Mouse (Mus musculus): Measurements from ENCODE around the gene Zfp791. TPM values are rescaled to one million over a fixed set of nuclear protein-coding genes. Genes with fewer than 3 reads are reported as not detected.
"Not testable (repeated sequence)": the region's sequence is repeated elsewhere in the genome, so short reads cannot be mapped to it uniquely, and the experiment has no call there.

The Zfp791 gene
- polyA plus RNA-seq (2014; fragmentation: Nextera tagmentation; extraction: Ambion mirVana), result 1.0 and 1.2 TPM in 2 replicates

DNA sequence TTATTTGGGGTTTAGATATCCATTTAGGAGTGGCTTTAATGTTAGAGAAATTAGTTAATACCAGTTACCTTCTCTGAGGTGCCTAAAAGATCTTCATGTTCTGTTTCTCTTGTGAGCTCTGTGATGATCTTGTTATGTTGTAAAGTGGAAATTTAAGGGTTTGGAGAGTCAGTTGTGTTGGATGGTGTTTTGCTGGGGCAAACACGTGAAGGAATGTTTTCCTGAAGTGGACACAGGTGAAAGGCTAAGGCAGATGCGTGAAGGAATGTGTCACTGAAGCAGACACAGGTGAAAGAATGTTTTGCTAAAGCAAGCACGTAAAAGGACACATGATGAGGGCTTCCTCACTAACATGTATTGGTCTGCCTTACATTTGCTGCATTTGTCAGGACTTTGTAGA, at the start of gene Zfp791:
Gene Zfp791, minus strand, starts transcription at position 101 of the 400 bp plus-strand sequence.
- WGBS, result 77% methylated on average over 3 of the region's 3 CpGs
- H3K4me1 ChIP-seq (replicated peaks; ENCODE audit: control insufficient read depth, insufficient read depth, low read length), result no peaks in the 10 kb centered on the region

DNA sequence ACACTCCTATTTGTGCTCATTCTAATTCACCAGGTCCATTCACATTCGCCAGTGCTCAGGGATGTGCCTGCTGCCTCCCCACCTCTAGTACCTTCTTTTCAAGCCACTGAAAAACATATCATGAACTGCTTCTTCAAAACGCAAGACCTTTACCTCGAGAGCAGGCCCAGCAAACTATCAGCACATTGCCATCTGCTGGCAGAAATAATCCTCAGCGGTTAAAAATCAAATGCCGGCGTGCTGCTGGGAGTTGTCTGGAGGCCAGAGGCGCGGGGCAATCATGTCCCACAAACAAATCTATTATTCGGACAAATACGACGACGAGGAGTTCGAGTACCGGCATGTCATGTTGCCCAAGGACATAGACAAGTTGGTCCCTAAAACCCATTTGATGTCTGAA, 48.4 kb upstream of the Zfp791 start:
- H3K9ac ChIP-seq (ENCODE audit: low read depth, low read length), result no peak overlapping the region
- no peak overlapping the region for H3K27ac ChIP-seq (ENCODE audit: low read depth, low read length)
- no peak overlapping the region for H3K4me3 ChIP-seq (ENCODE audit: low read depth, low read length)
- H3K9me3 ChIP-seq (ENCODE audit: control insufficient read depth, low read length), result no peaks in the 10 kb centered on the region
- no peak overlapping the region for H3K4me2 ChIP-seq (replicated peaks; ENCODE audit: low read depth, low read length)
- 35% methylated on average over 14 of the region's 14 CpGs for WGBS
- no peaks in the 10 kb centered on the region for H3K4me1 ChIP-seq (replicated peaks; ENCODE audit: control insufficient read depth, insufficient read depth, low read length)
- no peaks in the 10 kb centered on the region for H3K27me3 ChIP-seq (ENCODE audit: control insufficient read depth, insufficient read depth, low read length)
- H3K36me3 ChIP-seq (ENCODE audit: control insufficient read depth, insufficient read depth, low read length), result no peaks in the 10 kb centered on the region
- ATAC-seq (ENCODE audit: low FRiP score) (no peak), DNase-seq (ENCODE audit: low spot score) (peak; percentile 56)

More for the DNA sequence above, at the start of gene Zfp791:
- no peaks in the 10 kb centered on the region for H3K36me3 ChIP-seq (ENCODE audit: control insufficient read depth, insufficient read depth, low read length)
- no peaks in the 10 kb centered on the region for H3K9me3 ChIP-seq (ENCODE audit: control insufficient read depth, low read length)
- no peaks in the 10 kb centered on the region for H3K27me3 ChIP-seq (ENCODE audit: control insufficient read depth, insufficient read depth, low read length)
- H3K4me2 ChIP-seq (replicated peaks; ENCODE audit: low read depth, low read length), result no peak within 1 kb of the TSS
- ATAC-seq (ENCODE audit: low FRiP score) (no peak), DNase-seq (ENCODE audit: low spot score) (no peak)
- H3K27ac ChIP-seq (ENCODE audit: low read depth, low read length), result no peak within 1 kb of the TSS
- H3K9ac ChIP-seq (ENCODE audit: low read depth, low read length), result no peak within 1 kb of the TSS
- H3K4me3 ChIP-seq (ENCODE audit: low read depth, low read length), result no peak within 1 kb of the TSS

DNA sequence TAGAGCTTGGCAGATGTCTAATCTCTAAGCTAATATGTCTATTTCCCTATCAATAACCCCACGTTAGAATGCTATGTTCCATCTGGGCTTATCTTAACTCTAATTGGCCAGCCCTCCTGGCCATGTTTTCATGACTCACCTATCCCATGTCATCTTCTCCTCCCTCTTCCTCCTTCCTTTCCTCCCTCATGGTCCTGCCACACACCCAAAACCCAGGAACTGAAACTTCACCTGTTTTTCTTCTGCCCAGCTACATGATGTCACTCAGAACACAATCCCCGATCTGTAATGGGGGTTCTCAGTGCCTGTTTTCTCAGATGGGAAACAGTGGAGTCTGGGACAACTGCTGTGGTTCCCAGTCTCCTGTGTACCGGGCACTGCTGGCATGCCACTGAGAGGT, 28.7 kb upstream of the Zfp791 start, which contains the start of gene Cks1brt:
Gene Cks1brt, plus strand, starts transcription at position 301 of the 400 bp plus-strand sequence.
- 87% methylated on average over 3 of the region's 3 CpGs for WGBS
- Histone ChIP-seq H3K4me2 (replicated peaks; ENCODE audit: low read depth, low read length) (no peak within 1 kb of the TSS), H3K4me3 (ENCODE audit: low read depth, low read length) (no peak within 1 kb of the TSS), H3K9ac (ENCODE audit: low read depth, low read length) (no peak within 1 kb of the TSS), H3K4me1 (replicated peaks; ENCODE audit: control insufficient read depth, insufficient read depth, low read length) (no peaks in the 10 kb centered on the region), H3K36me3 (ENCODE audit: control insufficient read depth, insufficient read depth, low read length) (no peaks in the 10 kb centered on the region), H3K9me3 (ENCODE audit: control insufficient read depth, low read length) (peaks cover 11% of the 10 kb centered on the region), H3K27me3 (ENCODE audit: control insufficient read depth, insufficient read depth, low read length) (no peaks in the 10 kb centered on the region), H3K27ac (ENCODE audit: low read depth, low read length) (no peak within 1 kb of the TSS)
- no peak for DNase-seq (ENCODE audit: low spot score)
- no peak for ATAC-seq (ENCODE audit: low FRiP score)

DNA sequence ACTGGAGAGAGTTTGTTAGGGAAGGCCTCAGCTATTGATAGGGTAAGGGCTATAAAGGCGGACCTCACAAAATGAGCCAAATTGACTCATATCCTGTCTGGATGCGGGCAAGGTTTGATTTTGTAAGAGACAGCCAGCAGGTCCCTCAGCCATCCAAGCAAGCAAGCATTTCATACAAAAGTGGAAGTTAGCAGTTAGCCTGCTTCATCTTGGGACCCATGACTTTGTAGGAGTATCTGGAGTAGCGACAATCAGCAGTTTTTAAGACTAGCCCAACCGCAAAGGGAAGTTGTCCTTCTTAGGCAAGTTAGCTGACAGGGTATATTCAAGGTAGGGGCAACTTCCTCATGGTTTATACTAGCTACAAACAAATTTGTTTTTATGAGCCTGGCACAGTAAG, 19.6 kb upstream of the Zfp791 start:
- Histone ChIP-seq H3K27me3 (ENCODE audit: control insufficient read depth, insufficient read depth, low read length) (no peaks in the 10 kb centered on the region), H3K9ac (ENCODE audit: low read depth, low read length) (no peak overlapping the region), H3K4me3 (ENCODE audit: low read depth, low read length) (no peak overlapping the region), H3K4me2 (replicated peaks; ENCODE audit: low read depth, low read length) (no peak overlapping the region), H3K36me3 (ENCODE audit: control insufficient read depth, insufficient read depth, low read length) (no peaks in the 10 kb centered on the region), H3K27ac (ENCODE audit: low read depth, low read length) (no peak overlapping the region), H3K4me1 (replicated peaks; ENCODE audit: control insufficient read depth, insufficient read depth, low read length) (no peaks in the 10 kb centered on the region), H3K9me3 (ENCODE audit: control insufficient read depth, low read length) (no peaks in the 10 kb centered on the region)
- DNase-seq (ENCODE audit: low spot score) (no peak), ATAC-seq (ENCODE audit: low FRiP score) (no peak)
- WGBS, result 98% methylated on average over 4 of the region's 4 CpGs

DNA sequence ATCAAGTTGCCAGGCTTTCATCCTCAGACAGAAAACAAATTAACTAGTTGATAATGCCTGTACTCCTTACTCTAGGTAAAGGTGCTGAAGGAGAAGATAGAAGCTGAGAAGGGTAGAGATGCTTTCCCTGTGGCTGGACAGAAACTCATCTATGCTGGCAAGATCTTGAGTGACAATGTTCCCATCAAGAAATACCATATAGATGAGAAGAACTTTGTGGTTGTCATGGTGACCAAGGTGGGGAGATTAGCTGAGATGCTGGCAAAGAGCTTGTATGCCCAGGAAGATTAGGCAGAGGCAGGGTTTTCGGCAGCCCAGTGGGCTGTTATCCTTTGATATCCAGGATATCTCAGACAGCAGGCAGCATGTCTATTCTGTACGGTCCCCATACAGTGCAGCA, 12.8 kb upstream of the Zfp791 start:
- H3K4me3 ChIP-seq (ENCODE audit: low read depth, low read length); H3K9ac ChIP-seq (ENCODE audit: low read depth, low read length); H3K4me1 ChIP-seq (replicated peaks; ENCODE audit: control insufficient read depth, insufficient read depth, low read length); H3K36me3 ChIP-seq (ENCODE audit: control insufficient read depth, insufficient read depth, low read length); H3K4me2 ChIP-seq (replicated peaks; ENCODE audit: low read depth, low read length); H3K27me3 ChIP-seq (ENCODE audit: control insufficient read depth, insufficient read depth, low read length); H3K27ac ChIP-seq (ENCODE audit: low read depth, low read length); DNase-seq (ENCODE audit: low spot score); H3K9me3 ChIP-seq (ENCODE audit: control insufficient read depth, low read length); ATAC-seq (ENCODE audit: low FRiP score): not testable (repeated sequence)
- 94% methylated on average over 2 of the region's 2 CpGs for WGBS

DNA sequence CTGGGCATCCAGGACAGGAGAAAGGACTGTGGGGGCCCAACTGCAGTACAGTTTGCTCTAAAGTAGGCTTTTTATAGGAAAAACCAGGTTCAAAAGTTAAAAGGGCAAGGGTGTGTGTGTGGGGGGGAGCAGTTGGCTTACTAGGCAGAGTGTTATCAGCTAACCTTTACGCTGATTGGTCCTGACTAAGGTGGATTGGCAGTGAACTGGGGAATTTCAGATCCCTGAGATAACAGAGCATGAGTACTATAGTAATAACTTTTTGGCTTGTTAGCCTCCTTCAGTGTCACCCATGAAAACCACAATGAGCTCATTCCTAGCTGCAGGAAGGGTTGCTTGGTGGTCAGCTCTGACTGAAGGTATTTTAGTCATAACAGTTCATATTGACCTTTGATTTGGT, 9.4 kb upstream of the Zfp791 start:
- WGBS, result 85% methylated on average over 1 of the region's 1 CpGs
- no peaks in the 10 kb centered on the region for H3K27me3 ChIP-seq (ENCODE audit: control insufficient read depth, insufficient read depth, low read length)
- H3K9me3 ChIP-seq (ENCODE audit: control insufficient read depth, low read length), result no peaks in the 10 kb centered on the region
- no peaks in the 10 kb centered on the region for H3K4me1 ChIP-seq (replicated peaks; ENCODE audit: control insufficient read depth, insufficient read depth, low read length)
- no peak overlapping the region for H3K4me2 ChIP-seq (replicated peaks; ENCODE audit: low read depth, low read length)
- H3K36me3 ChIP-seq (ENCODE audit: control insufficient read depth, insufficient read depth, low read length), result no peaks in the 10 kb centered on the region
- no peak for ATAC-seq (ENCODE audit: low FRiP score)
- DNase-seq (ENCODE audit: low spot score), result no peak
- H3K27ac ChIP-seq (ENCODE audit: low read depth, low read length), result no peak overlapping the region
- H3K9ac ChIP-seq (ENCODE audit: low read depth, low read length), result no peak overlapping the region
- H3K4me3 ChIP-seq (ENCODE audit: low read depth, low read length), result no peak overlapping the region

DNA sequence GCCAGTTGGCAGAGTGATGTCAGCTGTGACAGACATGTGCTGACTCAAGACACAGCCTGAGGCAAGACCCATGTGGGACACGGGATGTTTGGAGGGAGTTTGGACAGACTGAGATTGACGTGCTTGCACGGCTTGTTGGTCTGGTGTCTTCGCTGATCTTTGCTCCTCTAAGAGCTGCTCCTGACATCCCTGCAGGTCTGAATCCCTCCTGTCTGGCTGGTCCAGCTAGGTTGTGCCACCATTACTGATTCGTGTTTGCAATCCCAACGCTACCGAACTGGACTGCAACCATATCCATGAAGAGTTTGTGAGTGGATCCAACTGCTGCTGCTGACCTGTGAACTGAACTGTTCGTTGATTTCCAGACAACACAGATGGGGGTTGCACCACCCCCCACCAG, 796 bp upstream of the Zfp791 start:
- Histone ChIP-seq H3K27ac (ENCODE audit: low read depth, low read length) (no peak overlapping the region), H3K36me3 (ENCODE audit: control insufficient read depth, insufficient read depth, low read length) (no peaks in the 10 kb centered on the region), H3K4me1 (replicated peaks; ENCODE audit: control insufficient read depth, insufficient read depth, low read length) (no peaks in the 10 kb centered on the region), H3K27me3 (ENCODE audit: control insufficient read depth, insufficient read depth, low read length) (no peaks in the 10 kb centered on the region), H3K9ac (ENCODE audit: low read depth, low read length) (no peak overlapping the region), H3K4me3 (ENCODE audit: low read depth, low read length) (no peak overlapping the region), H3K9me3 (ENCODE audit: control insufficient read depth, low read length) (no peaks in the 10 kb centered on the region), H3K4me2 (replicated peaks; ENCODE audit: low read depth, low read length) (no peak overlapping the region)
- WGBS, result 89% methylated on average over 8 of the region's 8 CpGs
- DNase-seq (ENCODE audit: low spot score) (no peak), ATAC-seq (ENCODE audit: low FRiP score) (no peak)

DNA sequence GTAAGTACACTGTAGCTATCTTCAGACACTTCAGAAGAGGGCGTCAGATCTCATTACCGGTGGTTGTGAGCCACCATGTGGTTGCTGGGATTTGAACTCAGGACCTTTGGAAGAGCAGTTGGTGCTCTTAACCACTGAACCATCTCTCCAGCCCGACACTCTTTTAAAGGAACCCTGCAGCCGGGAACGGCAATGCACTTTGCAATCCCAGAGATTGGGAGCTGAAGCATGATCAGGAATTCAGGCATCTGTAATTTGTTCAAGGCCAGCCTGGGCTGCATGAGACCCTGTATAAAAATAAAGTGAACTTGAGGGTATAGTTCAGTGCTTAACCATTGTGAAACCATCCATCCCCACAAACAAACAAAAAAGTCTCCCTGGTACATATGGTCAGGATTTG, 2.6 kb downstream of the Zfp791 start:
- not testable (repeated sequence) for H3K9ac ChIP-seq (ENCODE audit: low read depth, low read length); H3K9me3 ChIP-seq (ENCODE audit: control insufficient read depth, low read length); H3K4me3 ChIP-seq (ENCODE audit: low read depth, low read length); H3K4me2 ChIP-seq (replicated peaks; ENCODE audit: low read depth, low read length); H3K27ac ChIP-seq (ENCODE audit: low read depth, low read length); H3K4me1 ChIP-seq (replicated peaks; ENCODE audit: control insufficient read depth, insufficient read depth, low read length); H3K27me3 ChIP-seq (ENCODE audit: control insufficient read depth, insufficient read depth, low read length); ATAC-seq (ENCODE audit: low FRiP score); H3K36me3 ChIP-seq (ENCODE audit: control insufficient read depth, insufficient read depth, low read length); DNase-seq (ENCODE audit: low spot score)
- 87% methylated on average over 5 of the region's 5 CpGs for WGBS

DNA sequence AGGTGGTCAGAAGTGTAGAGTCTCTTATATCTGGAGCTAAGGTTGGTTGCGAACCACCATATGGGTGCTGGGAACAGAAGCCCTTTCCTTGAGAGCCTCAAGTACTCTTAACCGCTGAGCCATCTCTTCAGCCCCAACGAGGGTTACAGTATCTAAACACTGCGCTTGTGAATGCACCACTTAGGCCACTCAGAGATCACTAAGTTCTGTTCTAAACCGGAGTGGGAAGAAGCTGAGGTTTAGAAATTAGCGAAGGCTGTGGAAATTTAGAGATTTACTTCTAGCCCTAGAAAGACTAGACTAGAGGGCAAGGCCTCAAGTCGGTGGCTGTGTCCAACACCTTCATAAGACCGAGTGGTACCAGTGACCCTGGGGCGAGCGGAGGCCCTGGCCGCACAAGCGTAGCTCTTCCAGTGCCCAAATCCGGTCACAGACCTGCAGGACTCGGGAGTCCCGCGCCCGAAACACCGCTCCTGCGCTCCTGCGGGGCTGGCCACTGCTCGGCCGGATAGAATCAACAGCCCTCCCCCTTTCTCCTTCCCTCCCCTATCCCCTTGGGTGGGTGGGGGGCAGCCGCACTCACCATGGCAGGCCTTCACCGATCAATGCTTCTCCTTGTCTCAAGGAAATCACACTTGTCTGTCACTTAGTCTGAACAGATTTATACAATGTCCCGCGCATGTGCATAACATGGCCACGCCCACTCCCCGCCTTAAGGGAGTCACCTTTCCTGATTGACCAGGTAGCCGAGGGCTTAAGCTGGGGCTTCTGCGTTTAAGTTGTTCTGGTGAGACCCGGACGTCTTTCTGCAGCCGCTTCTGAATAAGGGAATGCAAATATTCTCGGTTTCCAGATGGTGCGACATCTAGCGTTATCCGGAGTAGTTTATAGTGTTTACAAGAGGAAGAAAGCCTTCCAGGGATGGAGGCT, 3.6 kb downstream of the Zfp791 start:
- H3K27ac ChIP-seq (ENCODE audit: low read depth, low read length), result peak overlapping the region; percentile 45; the same call in 1 of the 2 replicates
- H3K9ac ChIP-seq (ENCODE audit: low read depth, low read length), result peak overlapping the region; percentile 69; the same call in 1 of the 2 replicates
- H3K36me3 ChIP-seq (ENCODE audit: control insufficient read depth, insufficient read depth, low read length), result no peaks in the 10 kb centered on the region
- H3K9me3 ChIP-seq (ENCODE audit: control insufficient read depth, low read length), result no peaks in the 10 kb centered on the region
- H3K4me2 ChIP-seq (replicated peaks; ENCODE audit: low read depth, low read length), result peak overlapping the region; percentile 49
- no peaks in the 10 kb centered on the region for H3K4me1 ChIP-seq (replicated peaks; ENCODE audit: control insufficient read depth, insufficient read depth, low read length)
- 7% methylated on average over 37 of the region's 37 CpGs for WGBS
- peak overlapping the region; percentile 58 for H3K4me3 ChIP-seq (ENCODE audit: low read depth, low read length)
- peak; percentile 71 for ATAC-seq (ENCODE audit: low FRiP score)
- DNase-seq (ENCODE audit: low spot score), result peak; percentile 84
- H3K27me3 ChIP-seq (ENCODE audit: control insufficient read depth, insufficient read depth, low read length), result no peaks in the 10 kb centered on the region
